ENCODE assay signal across 14 mouse cellular contexts in the genomic region with DNA sequence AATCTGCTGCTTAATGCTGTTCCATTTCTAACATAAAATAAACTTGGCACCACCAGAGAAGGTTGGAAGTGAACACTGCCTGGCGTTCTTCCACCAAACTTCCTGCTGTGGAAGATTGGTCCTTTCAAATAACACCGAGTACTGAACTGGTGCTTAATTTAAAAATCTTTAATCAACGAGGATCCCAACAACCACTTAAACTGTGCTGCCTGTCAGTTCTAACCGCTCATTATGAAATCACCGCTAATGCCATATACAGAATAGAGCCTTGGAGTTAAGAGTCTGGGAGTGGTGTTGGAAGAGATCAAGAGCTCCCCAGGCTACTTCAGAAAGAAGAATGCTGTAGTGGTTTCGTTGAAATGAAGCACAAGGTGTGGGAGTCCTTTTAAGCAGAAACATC. TPM values are rescaled to one million over a fixed set of nuclear protein-coding genes. Genes with fewer than 3 reads are reported as not detected.
DNase-seq lines count a peak whose midpoint lies in the region; TF ChIP-seq lines count a peak whose summit lies in the region.
"Had no signal": no experiment of that assay in that cellular context is flagged by ENCODE, and none has a peak within 500 bp of the region (broad histone marks: within the 10 kb centered on the region; RNA-seq: fewer than 3 reads in every experiment).

No protein-coding gene starts in this region.

- DNase-seq in cerebellum, postnatal 10 days, result peak; percentile 41 to 47
- DNase-seq in cerebellum, postnatal 4 days (ENCODE audit: low spot score in 2 of 2), result no peak
- peak; percentile 10 to 30 for DNase-seq in lung, adult 18-20 months
- DNase-seq in lung, adult 2 months, result no peak
- DNase-seq in layer of hippocampus, adult 8-10 months (ENCODE audit: low spot score in 2 of 2), result peak; percentile 13 to 64
- peak; percentile 50 for DNase-seq in lung, postnatal 36 days
- no peak for DNase-seq in cerebellum, adult 2 months
- no peak for DNase-seq in urinary bladder, postnatal 10 days (ENCODE audit: low spot score)
- DNase-seq: adrenal gland, postnatal 36 days; gastrocnemius, postnatal 10 days; kidney, adult 8-10 months; liver, embryonic 13.5 days; thymus, postnatal 14 days had no signal

- no peaks in the 10 kb centered on the region; the same call in 1 of the 2 replicates for H3K27me3 ChIP-seq in cerebellum, adult 2 months (ENCODE audit: control insufficient read depth, insufficient read depth, low read length)
- H3K27me3 ChIP-seq: liver, embryonic 13.5 days had no signal

- no peak for TF ChIP-seq POLR2A in lung, adult 2 months (IDR thresholded peaks at IDR 0.05; ENCODE audit: borderline replicate concordance, extremely low read depth, low read depth, low read length)
- TF ChIP-seq POLR2A in cerebellum, adult 2 months (IDR thresholded peaks at IDR 0.05; ENCODE audit: borderline replicate concordance, insufficient read depth, low read length), result no peak

- no peak for TF ChIP-seq CTCF in lung, adult 2 months (IDR thresholded peaks at IDR 0.05; ENCODE audit: insufficient read depth, low read length)
- TF ChIP-seq CTCF in cerebellum, adult 2 months (IDR thresholded peaks at IDR 0.05; ENCODE audit: borderline replicate concordance, insufficient read depth, low read depth, low read length), result no peak

- no peak overlapping the region for H3K27ac ChIP-seq in cerebellum, adult 2 months (ENCODE audit: insufficient read depth, low read length)
- H3K27ac ChIP-seq: heart, embryonic 10.5 days; liver, embryonic 13.5 days had no signal

- no peak overlapping the region for H3K4me3 ChIP-seq in lung, adult 2 months (replicated peaks; ENCODE audit: extremely low read depth, low read depth, low read length)
- no peak overlapping the region for H3K4me3 ChIP-seq in cerebellum, adult 2 months (replicated peaks; ENCODE audit: insufficient read depth, low read depth, low read length)
- H3K4me3 ChIP-seq: heart, embryonic 10.5 days; liver, embryonic 13.5 days had no signal

- WGBS in lung, adult 2 months, result 24% methylated on average over 6 of the region's 6 CpGs
- 12% methylated on average over 6 of the region's 6 CpGs for WGBS in cerebellum, adult 2 months

- H3K4me1 ChIP-seq in lung, adult 2 months (ENCODE audit: control insufficient read depth, insufficient read depth, low read length), result peaks cover 5% of the 10 kb centered on the region; the same call in 1 of the 2 replicates
- no peaks in the 10 kb centered on the region for H3K4me1 ChIP-seq in cerebellum, adult 2 months (ENCODE audit: control insufficient read depth, insufficient read depth, low read length)
- H3K4me1 ChIP-seq: heart, embryonic 10.5 days; liver, embryonic 13.5 days had no signal

RNA-seq across cellular contexts. Expression of a gene that starts 28.4 kb away (rescaled TPM):
- polyA plus RNA-seq in lung, adult 2 months (2012; rRNA removed), result 3.0 and 5.4 TPM in 2 replicates
- total RNA-seq in layer of hippocampus, adult 8-10 months (2022), result 10 to 100 TPM; 25.5 to 27.6 (median 26.6) TPM
- 14.4 and 16.5 TPM in 2 replicates for polyA plus RNA-seq in cerebellum, adult 2 months (2012; rRNA removed)

Comparison
In these comparisons a context has a peak if more than half of its experiments do, and no peak if none do; other contexts are left out.
1. DNase-seq: peak in cerebellum, postnatal 10 days (2 of 2), lung, adult 18-20 months (2 of 2), layer of hippocampus, adult 8-10 months (2 of 2) and lung, postnatal 36 days (single experiment); none in cerebellum, postnatal 4 days (0 of 2), lung, adult 2 months (single experiment), cerebellum, adult 2 months (0 of 2) and urinary bladder, postnatal 10 days (single experiment).